Mouse (Mus musculus) intestine, embryonic 16.5 days (tissue): ENCODE measurements at regions not wholly inside any gene's neighbourhood (a gene's known extent, or its start where the extent isn't known, plus 50 kb on each side); places are given as distances from the start of the nearest gene placed in this dataset.
A peak's percentile ranks its signal among the peaks of the same experiment; 100 is the strongest.

ENCODE experiments used
- ATAC-seq: fragments of 200-750 bp; cut with Nextera tagmentation; 2 replicates; pipeline ENCODE4 v1.8.0; 2017; ENCODE audit warnings: moderate TSS enrichment, moderate library complexity
- H3K27ac ChIP-seq: fragments of 300-500 bp; sonication (generic); 2 replicates; pipeline ENCODE4 v1.5.1; 2014; ENCODE audit warnings: mild to moderate bottlenecking, low read length
- H3K27me3 ChIP-seq: fragments of 300-500 bp; sonication (generic); replicated peaks from 2 replicates; pipeline ENCODE4 v1.6.1; 2014; ENCODE audit warnings: low read length, control low read depth, mixed read lengths; ENCODE audit not compliant: control insufficient read depth, insufficient read depth
- H3K36me3 ChIP-seq: fragments of 300-500 bp; sonication (generic); 2 replicates; pipeline ENCODE4 v1.6.1; 2014; ENCODE audit warnings: low read length, control low read depth; ENCODE audit not compliant: control insufficient read depth, insufficient read depth
- H3K4me1 ChIP-seq: fragments of 300-500 bp; sonication (generic); 2 replicates; pipeline ENCODE4 v1.6.1; 2014; ENCODE audit warnings: low read length, control low read depth, mixed read lengths; ENCODE audit not compliant: control insufficient read depth, insufficient read depth
- H3K4me2 ChIP-seq: fragments of 300-500 bp; sonication (generic); 2 replicates; pipeline ENCODE4 v1.6.1; 2014; ENCODE audit warnings: low read depth, low read length, control low read depth
- H3K4me3 ChIP-seq: fragments of 300-500 bp; sonication (generic); 2 replicates; pipeline ENCODE4 v1.5.1; 2014; ENCODE audit warnings: mild to moderate bottlenecking, low read length
- H3K9ac ChIP-seq: fragments of 300-500 bp; sonication (generic); 2 replicates; pipeline ENCODE4 v1.6.1; 2014; ENCODE audit warnings: low read depth, low read length
- H3K9me3 ChIP-seq: fragments of 300-500 bp; sonication (generic); 2 replicates; pipeline ENCODE4 v1.6.1; 2016; ENCODE audit warnings: low read length, control low read depth; ENCODE audit not compliant: control insufficient read depth
- WGBS: fragments of 180-500 bp; shearing (Covaris S2); extraction: QIAGEN DNeasy Blood & Tissue Kit; methylation state at CpG from one replicate; pipeline ENCODE4 v1.1.7; 2014; 5-methylcytosine and 5-hydroxymethylcytosine counted together

DNA sequence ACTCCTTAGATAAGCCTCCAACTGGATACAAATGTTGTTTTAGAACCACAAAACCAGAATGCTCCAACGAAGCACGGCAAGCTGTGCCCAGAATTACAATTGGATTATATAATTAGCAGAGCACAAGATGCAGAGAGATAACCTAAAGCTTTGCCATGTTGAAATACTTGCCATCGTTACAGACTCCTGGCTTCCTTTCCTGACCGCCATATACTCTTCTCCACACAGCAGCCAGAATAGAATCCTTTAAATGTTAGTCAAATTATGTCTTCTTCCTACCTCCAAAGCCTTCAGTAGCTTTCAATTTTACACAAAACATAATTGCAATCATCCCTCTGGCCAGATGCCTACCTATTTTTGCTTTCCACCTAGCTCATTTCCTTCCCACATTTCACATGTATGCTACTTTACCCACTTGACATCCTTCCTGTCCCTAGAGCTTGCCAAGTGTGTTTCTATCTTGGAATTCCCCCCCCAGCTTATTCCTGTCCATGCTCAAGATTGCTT, 52.8 kb upstream of the G2e3 start:
- WGBS = 85% methylated on average over 4 of the region's 4 CpGs

DNA sequence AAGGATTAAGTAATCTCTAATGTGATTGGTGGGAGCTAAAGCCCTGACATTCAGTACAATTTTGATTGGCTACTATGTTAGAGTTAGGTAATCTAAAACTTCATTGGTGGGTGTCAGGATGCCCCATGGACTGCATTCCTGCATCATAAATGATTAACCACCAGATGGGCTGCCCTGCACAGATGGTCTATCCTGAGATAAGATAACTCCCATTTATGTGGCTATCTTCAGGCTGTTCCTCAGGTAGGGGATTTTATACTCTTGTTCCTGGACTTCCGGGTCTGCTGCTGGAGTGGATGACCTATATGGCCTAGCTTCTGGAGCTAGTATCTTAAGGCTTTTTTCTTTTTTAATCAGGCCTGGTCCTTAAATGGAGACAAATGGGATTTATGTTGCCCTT, 69.5 kb upstream of the G2e3 start:
- Histone ChIP-seq H3K4me1 (no peaks in the 10 kb centered on the region), H3K4me2 (no peak overlapping the region), H3K4me3 (no peak overlapping the region), H3K36me3 (no peaks in the 10 kb centered on the region), H3K9me3 (no peaks in the 10 kb centered on the region), H3K9ac (no peak overlapping the region), H3K27ac (no peak overlapping the region), H3K27me3 (no peaks in the 10 kb centered on the region)
- WGBS = 68% methylated on average over 1 of the region's 1 CpGs
- ATAC-seq = peak; percentile 71

More for the DNA sequence above, 52.8 kb upstream of the G2e3 start:
- Histone ChIP-seq H3K4me3 (no peak overlapping the region), H3K36me3 (no peaks in the 10 kb centered on the region), H3K9me3 (no peaks in the 10 kb centered on the region), H3K27ac (no peak overlapping the region), H3K4me2 (no peak overlapping the region), H3K9ac (no peak overlapping the region), H3K4me1 (no peaks in the 10 kb centered on the region), H3K27me3 (no peaks in the 10 kb centered on the region)
- no peak for ATAC-seq

DNA sequence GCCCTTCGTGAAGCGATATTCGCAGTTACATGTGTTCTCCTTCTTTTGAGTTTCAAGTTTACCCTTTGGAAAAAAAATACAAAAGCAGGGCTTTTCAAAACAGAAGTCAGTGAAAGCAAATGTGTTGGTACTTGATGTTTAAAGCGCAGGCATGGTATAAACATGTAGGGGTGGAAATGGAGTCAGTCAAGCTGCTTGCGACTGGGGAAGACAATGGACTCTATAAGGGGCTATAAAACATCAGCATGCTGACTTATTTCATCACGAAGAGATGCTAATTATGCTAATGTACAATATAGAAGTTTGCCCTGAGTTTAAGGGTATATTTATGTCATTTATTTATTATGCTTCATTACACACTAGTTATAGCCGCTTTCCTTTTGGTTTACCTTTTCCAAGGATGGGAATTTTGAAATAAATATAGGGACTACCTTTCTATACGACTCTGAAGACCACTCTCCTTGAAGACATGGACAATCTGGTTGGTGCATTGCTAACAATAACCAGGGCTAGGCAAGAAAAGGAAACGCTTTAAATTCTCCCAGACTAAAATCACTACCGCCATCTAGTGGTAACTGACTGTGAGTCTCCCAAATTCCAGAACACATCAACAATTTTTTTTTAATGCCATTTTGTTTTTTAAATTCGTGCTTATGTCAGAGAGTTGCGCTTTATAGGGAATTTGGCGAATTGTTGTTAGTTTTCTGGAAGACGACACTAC, 71.9 kb upstream of the G2e3 start:
- H3K27me3 ChIP-seq = no peaks in the 10 kb centered on the region

GRCm38 (mm10) chr12:51273486-51273885, 74.4 kb upstream of the G2e3 start:
- Histone ChIP-seq H3K27ac (no peak overlapping the region), H3K4me1 (no peaks in the 10 kb centered on the region), H3K4me3 (no peak overlapping the region), H3K36me3 (no peaks in the 10 kb centered on the region), H3K9me3 (no peaks in the 10 kb centered on the region), H3K9ac (no peak overlapping the region), H3K27me3 (no peaks in the 10 kb centered on the region), H3K4me2 (no peak overlapping the region)
- ATAC-seq = no peak
- 85% methylated on average over 5 of the region's 5 CpGs for WGBS

More for the DNA sequence above, 71.9 kb upstream of the G2e3 start:
- ATAC-seq = no peak
- Histone ChIP-seq H3K9me3 (no peaks in the 10 kb centered on the region), H3K4me2 (no peak overlapping the region), H3K4me1 (no peaks in the 10 kb centered on the region), H3K9ac (no peak overlapping the region), H3K36me3 (no peaks in the 10 kb centered on the region), H3K27ac (no peak overlapping the region), H3K4me3 (no peak overlapping the region)
- 49% methylated on average over 14 of the region's 14 CpGs for WGBS

- Histone ChIP-seq H3K36me3 (no peaks in the 10 kb centered on the region), H3K27me3 (no peaks in the 10 kb centered on the region), H3K9ac (no peak overlapping the region), H3K4me3 (no peak overlapping the region), H3K9me3 (no peaks in the 10 kb centered on the region), H3K4me1 (no peaks in the 10 kb centered on the region), H3K27ac (no peak overlapping the region), H3K4me2 (no peak overlapping the region)
- WGBS = 78% methylated on average over 7 of the region's 7 CpGs
- no peak for ATAC-seq
Observed at GRCm38 (mm10) chr12:51242839-51243238, 105.0 kb upstream of the G2e3 start.

- Histone ChIP-seq H3K4me3 (no peak overlapping the region), H3K27ac (no peak overlapping the region), H3K4me2 (no peak overlapping the region), H3K27me3 (no peaks in the 10 kb centered on the region), H3K4me1 (no peaks in the 10 kb centered on the region), H3K9me3 (no peaks in the 10 kb centered on the region), H3K36me3 (no peaks in the 10 kb centered on the region), H3K9ac (no peak overlapping the region)
- 84% methylated on average over 7 of the region's 7 CpGs for WGBS
- ATAC-seq = no peak
Observed at GRCm38 (mm10) chr12:51241131-51241781, 106.6 kb upstream of the G2e3 start.

DNA sequence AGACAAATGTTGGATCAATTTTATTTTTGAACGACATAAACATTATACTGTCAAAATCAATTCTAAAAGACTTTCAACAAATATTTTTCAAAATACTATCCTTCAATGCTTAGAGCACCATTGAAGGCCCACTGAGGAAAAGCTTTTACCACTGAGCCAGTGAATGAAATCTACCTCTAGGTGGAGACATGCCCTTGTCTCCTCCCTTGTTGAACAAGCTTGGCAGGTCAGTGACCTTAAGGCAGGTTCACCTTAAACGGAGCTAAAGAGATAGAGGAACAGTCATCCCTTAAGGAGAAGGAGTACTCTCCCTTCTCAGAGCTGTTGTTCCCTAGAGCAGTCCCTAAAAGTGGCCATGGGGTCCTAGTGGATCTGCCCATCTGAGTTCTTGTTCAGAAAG, 136.2 kb upstream of the G2e3 start:
- Histone ChIP-seq H3K36me3 (no peaks in the 10 kb centered on the region), H3K4me1 (no peaks in the 10 kb centered on the region), H3K27me3 (no peaks in the 10 kb centered on the region), H3K9me3 (peaks cover 5% of the 10 kb centered on the region; the same call in 1 of the 2 replicates), H3K27ac (no peak overlapping the region), H3K4me2 (no peak overlapping the region), H3K9ac (no peak overlapping the region), H3K4me3 (no peak overlapping the region)
- WGBS = 42% methylated on average over 2 of the region's 2 CpGs
- ATAC-seq = no peak

- no peak overlapping the region for H3K4me3 ChIP-seq
- H3K9me3 ChIP-seq = no peaks in the 10 kb centered on the region
- ATAC-seq = no peak
- H3K4me2 ChIP-seq = no peak overlapping the region
- no peak overlapping the region for H3K9ac ChIP-seq
- H3K27ac ChIP-seq = no peak overlapping the region
- no peaks in the 10 kb centered on the region for H3K27me3 ChIP-seq
- 76% methylated on average over 5 of the region's 5 CpGs for WGBS
- no peaks in the 10 kb centered on the region for H3K4me1 ChIP-seq
- no peaks in the 10 kb centered on the region for H3K36me3 ChIP-seq
Observed at GRCm38 (mm10) chr12:51196289-51196688, 151.6 kb upstream of the G2e3 start.

DNA sequence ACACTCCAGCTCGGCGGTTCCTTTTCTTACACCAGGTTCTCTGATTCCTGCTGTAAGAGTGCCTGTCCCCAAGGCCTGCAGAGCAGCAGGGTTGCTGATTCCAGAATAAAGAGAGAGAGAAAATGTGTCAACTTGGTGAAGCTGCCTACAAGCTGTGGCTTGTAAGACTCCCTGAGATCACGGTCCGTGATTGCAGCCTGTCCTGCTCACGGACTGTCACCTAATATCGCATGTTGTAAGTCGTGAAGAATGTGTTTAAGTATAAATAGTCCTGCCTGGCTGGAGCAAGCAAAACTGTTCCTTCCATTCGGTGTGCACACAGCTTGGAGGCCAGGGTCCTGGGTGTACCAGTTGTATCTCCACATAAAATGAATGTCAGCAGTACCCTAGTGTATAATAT, 152.7 kb upstream of the G2e3 start:
- 79% methylated on average over 8 of the region's 8 CpGs for WGBS
- Histone ChIP-seq H3K4me1 (no peaks in the 10 kb centered on the region), H3K27ac (no peak overlapping the region), H3K9me3 (no peaks in the 10 kb centered on the region), H3K27me3 (no peaks in the 10 kb centered on the region), H3K36me3 (no peaks in the 10 kb centered on the region), H3K4me2 (no peak overlapping the region), H3K9ac (no peak overlapping the region), H3K4me3 (no peak overlapping the region)
- ATAC-seq = no peak
